Mouse (Mus musculus) kidney, adult 2 months (tissue): ENCODE measurements around the gene Rhox12. TPM values are rescaled to one million over a fixed set of nuclear protein-coding genes. Genes with fewer than 3 reads are reported as not detected.

Experiments used
- DNase-seq: peaks from one replicate; pipeline ENCODE4 v3.0.0; 2021
- H3K27ac ChIP-seq: fragments of 200-500 bp; 2 replicates; pipeline ENCODE4 v1.5.1; 2012; ENCODE audit warnings: low read depth, low read length, control low read depth, inconsistent platforms; ENCODE audit not compliant: insufficient read depth
- H3K27me3 ChIP-seq: fragments of 200-500 bp; replicated peaks from 2 replicates; pipeline ENCODE4 v1.6.1; 2012; ENCODE audit warnings: mild to moderate bottlenecking, moderate library complexity, low read length, inconsistent platforms; ENCODE audit not compliant: control insufficient read depth, insufficient read depth
- H3K36me3 ChIP-seq: fragments of 200-500 bp; 2 replicates; pipeline ENCODE4 v1.6.1; 2012; ENCODE audit warnings: mild to moderate bottlenecking, moderate library complexity, low read length, inconsistent platforms; ENCODE audit not compliant: control insufficient read depth, insufficient read depth
- H3K4me1 ChIP-seq: fragments of 200-500 bp; 2 replicates; pipeline ENCODE4 v1.6.1; 2011; ENCODE audit warnings: low read length; ENCODE audit not compliant: control insufficient read depth, insufficient read depth
- H3K4me3 ChIP-seq: fragments of 200-500 bp; 2 replicates; pipeline ENCODE4 v1.5.1; 2011; ENCODE audit warnings: mild to moderate bottlenecking, low read depth, low read length, control low read depth; ENCODE audit not compliant: insufficient read depth
- CTCF ChIP-seq: fragments of 200-500 bp; conservative IDR thresholded peaks from 2 replicates; pipeline ENCODE4 v1.5.1; 2011; ENCODE audit warnings: low read depth, mild to moderate bottlenecking, control low read depth, low read length, moderate library complexity, mixed read lengths; ENCODE audit not compliant: insufficient read depth, insufficient read length
- POLR2A ChIP-seq: fragments of 200-500 bp; IDR thresholded peaks from one replicate; pipeline ENCODE4 v1.6.1; 2011; ENCODE audit warnings: low read depth, low read length, control low read depth
- WGBS: fragments of 180-500 bp; shearing (Covaris S2); methylation state at CpG from one replicate; pipeline ENCODE4 v1.1.7; 2018; 5-methylcytosine and 5-hydroxymethylcytosine counted together
- polyA plus RNA-seq: library from polyadenylated mRNA; depleted of rRNA; stranded (reverse); fragments of >200 nt; gene quantifications from 2 replicates; pipeline ENCODE4 v1.2.3, GENCODE M21; 2012; rRNA removed

The Rhox12 gene
- polyA plus RNA-seq, 1 experiment, result not detected

GRCm38 (mm10) chrX:38061544-38061943, 49.2 kb downstream of the Rhox12 start:
- no peaks in the 10 kb centered on the region for H3K27me3 ChIP-seq
- 0 out of 2 replicates have a peak, but pooled peaks have one; percentile 22 for TF ChIP-seq CTCF
- no peak for TF ChIP-seq POLR2A
- DNase-seq, result no peak
- H3K4me3 ChIP-seq, result no peak overlapping the region
- H3K27ac ChIP-seq, result no peak overlapping the region
- H3K4me1 ChIP-seq, result no peaks in the 10 kb centered on the region
- WGBS, result 0% methylated on average over 1 of the region's 1 CpGs
- H3K36me3 ChIP-seq, result no peaks in the 10 kb centered on the region

Other genes starting within 250 kb of the Rhox12 start
- gene Rhox8, start 232.0 kb downstream of the Rhox12 start, polyA plus RNA-seq, result not detected in 2 replicates
- gene Rhox7b, start 213.7 kb downstream of the Rhox12 start, polyA plus RNA-seq, result not detected in 2 replicates
- not detected in 2 replicates for gene Rhox9, start 209.1 kb downstream of the Rhox12 start, polyA plus RNA-seq
- not detected in 2 replicates for gene Btg1-ps1, start 92.1 kb downstream of the Rhox12 start, polyA plus RNA-seq
- not detected in 2 replicates for gene Btg1-ps2, start 67.8 kb downstream of the Rhox12 start, polyA plus RNA-seq
- not detected in 2 replicates for gene Rhox10, start 44.4 kb downstream of the Rhox12 start, polyA plus RNA-seq
- gene Rhox11, start 25.8 kb downstream of the Rhox12 start, polyA plus RNA-seq, result not detected in 2 replicates
- gene Rhox13, start 10.3 kb upstream of the Rhox12 start, polyA plus RNA-seq, result not detected in 2 replicates
- 4.4 and 4.6 TPM in 2 replicates for gene Zbtb33, start 78.9 kb upstream of the Rhox12 start, polyA plus RNA-seq
- gene Tmem255a, start 141.5 kb upstream of the Rhox12 start, polyA plus RNA-seq, result 0.17 and 0.22 TPM in 2 replicates
- gene Atp1b4, start 205.3 kb upstream of the Rhox12 start, polyA plus RNA-seq, result 0.11 TPM in 1 of 2 replicates, not detected in the other